Mouse (Mus musculus) hematopoietic stem cell, adult 5-6 weeks (primary cell): ENCODE data around the gene Dscaml1. TPM values are rescaled to one million over a fixed set of nuclear protein-coding genes. Genes with fewer than 3 reads are reported as not detected.

Source experiments
- ATAC-seq, 2 experiments: fragments of 125-278 bp in 1 of 2; replicated peaks in 1 of 2; 2 replicates each; pipeline ENCODE4 v1.8.0; 2016 to 2017; ENCODE audit warnings: inconsistent platforms in 2 of 2, mild to moderate bottlenecking in 2 of 2, moderate number of reproducible peaks in 2 of 2, low read depth in 1 of 2, moderate TSS enrichment in 1 of 2; ENCODE audit not compliant: low FRiP score in 2 of 2, poor library complexity in 2 of 2, severe bottlenecking in 2 of 2, insufficient read depth in 1 of 2, low TSS enrichment in 1 of 2
- total RNA-seq: library from RNA; stranded (forward); fragments of 172-1452, 232-1000 nt; gene quantifications from 2 replicates; pipeline ENCODE4 v1.2.3, GENCODE M21; 2017

Dscaml1 gene
- total RNA-seq, 1 experiment from 2014 or later, result not detected

GRCm38 (mm10) chr9:45407706-45408675 lies 18.4 kb upstream of the Dscaml1 start:
- ATAC-seq, result peak in 1 of 2 experiments; percentile 69; a peak in 3 of 4 replicates

- ATAC-seq, result no peak
Measured at GRCm38 (mm10) chr9:45410193-45410592, 16.2 kb upstream of the Dscaml1 start.

GRCm38 (mm10) chr9:45410614-45411013 lies 15.8 kb upstream of the Dscaml1 start:
- no peak for ATAC-seq

- ATAC-seq, result no peak
Measured at GRCm38 (mm10) chr9:45411111-45411510, 15.3 kb upstream of the Dscaml1 start.

GRCm38 (mm10) chr9:45411803-45412202 lies 14.6 kb upstream of the Dscaml1 start:
- ATAC-seq, result peak; percentile 49 to 52; a peak in 3 of 4 replicates

GRCm38 (mm10) chr9:45412287-45412686 lies 14.1 kb upstream of the Dscaml1 start:
- peak; percentile 67 to 76; a peak in 2 of 4 replicates for ATAC-seq

- no peak for ATAC-seq
Measured at GRCm38 (mm10) chr9:45412700-45413477, 13.5 kb upstream of the Dscaml1 start.

- no peak for ATAC-seq
Measured at GRCm38 (mm10) chr9:45413478-45414140, 12.8 kb upstream of the Dscaml1 start.

GRCm38 (mm10) chr9:45415912-45416311 lies 10.5 kb upstream of the Dscaml1 start:
- no peak for ATAC-seq

GRCm38 (mm10) chr9:45417245-45417644 lies 9.2 kb upstream of the Dscaml1 start:
- ATAC-seq, result peak; percentile 81 to 93

- no peak for ATAC-seq
Measured at GRCm38 (mm10) chr9:45418252-45418651, 8.2 kb upstream of the Dscaml1 start.

GRCm38 (mm10) chr9:45421209-45421608 lies 5.2 kb upstream of the Dscaml1 start:
- ATAC-seq, result no peak

- no peak for ATAC-seq
Measured at GRCm38 (mm10) chr9:45422761-45423298, 3.6 kb upstream of the Dscaml1 start.

GRCm38 (mm10) chr9:45429392-45429791 lies 3.0 kb downstream of the Dscaml1 start:
- ATAC-seq, result no peak

GRCm38 (mm10) chr9:45429951-45430697 lies 3.7 kb downstream of the Dscaml1 start:
- ATAC-seq, result peak in 1 of 2 experiments; percentile 56; a peak in 1 of 4 replicates

- no peak for ATAC-seq
Measured at GRCm38 (mm10) chr9:45430698-45430959, 4.2 kb downstream of the Dscaml1 start.

- ATAC-seq, result no peak
Measured at GRCm38 (mm10) chr9:45431150-45431549, 4.7 kb downstream of the Dscaml1 start.
